Mouse (Mus musculus) liver, adult 2 months (tissue): ENCODE results near the gene Lhfpl2. TPM values are rescaled to one million over a fixed set of nuclear protein-coding genes. Genes with fewer than 3 reads are reported as not detected.

Experiments
- DNase-seq: peaks from one replicate; pipeline ENCODE4 v3.0.0-alpha.2; 2011; ENCODE audit warnings: low read depth, low spot score; ENCODE audit errors: extremely low read depth
- H3K27ac ChIP-seq: fragments of 200-500 bp; replicated peaks from 2 replicates; pipeline ENCODE4 v1.5.1; 2012; ENCODE audit warnings: low read depth, mild to moderate bottlenecking, control low read depth, inconsistent platforms, low read length; ENCODE audit not compliant: insufficient read depth
- H3K27me3 ChIP-seq: fragments of 200-500 bp; 2 replicates; pipeline ENCODE4 v1.6.1; 2012; ENCODE audit warnings: mild to moderate bottlenecking, moderate library complexity, low read length, inconsistent platforms; ENCODE audit not compliant: control insufficient read depth, insufficient read depth
- H3K36me3 ChIP-seq: fragments of 200-500 bp; 2 replicates; pipeline ENCODE4 v1.6.1; 2012; ENCODE audit warnings: low read length, inconsistent platforms; ENCODE audit not compliant: control insufficient read depth, insufficient read depth
- H3K4me1 ChIP-seq: fragments of 200-500 bp; 2 replicates; pipeline ENCODE4 v1.6.1; 2011; ENCODE audit warnings: low read length; ENCODE audit not compliant: control insufficient read depth, insufficient read depth
- H3K4me3 ChIP-seq: fragments of 200-500 bp; 2 replicates; pipeline ENCODE4 v1.5.1; 2011; ENCODE audit warnings: low read depth, mild to moderate bottlenecking, control low read depth, low read length, moderate library complexity; ENCODE audit not compliant: insufficient read depth
- H3K79me2 ChIP-seq: fragments of 200-500 bp; 2 replicates; pipeline ENCODE4 v1.6.1; 2012; ENCODE audit warnings: inconsistent platforms, mild to moderate bottlenecking, low read length, moderate library complexity; ENCODE audit not compliant: control insufficient read depth, insufficient read depth
- H3K9ac ChIP-seq: fragments of 200-500 bp; 2 replicates; pipeline ENCODE4 v1.6.1; 2012; ENCODE audit warnings: low read depth, mild to moderate bottlenecking, control low read depth, inconsistent platforms, low read length
- CTCF ChIP-seq: fragments of 200-500 bp; IDR thresholded peaks from 2 replicates; pipeline ENCODE4 v1.5.1; 2011; ENCODE audit warnings: low read depth, low read length, control low read depth
- POLR2A ChIP-seq: fragments of 200-500 bp; IDR thresholded peaks from 2 replicates; pipeline ENCODE4 v1.6.1; 2011; ENCODE audit warnings: low read length, control low read depth; ENCODE audit not compliant: insufficient read depth; ENCODE audit errors: extremely low read depth
- WGBS: fragments of 180-500 bp; shearing (Covaris S2); methylation state at CpG from one replicate; pipeline ENCODE4 v1.1.7; 2018; 5-methylcytosine and 5-hydroxymethylcytosine counted together
- polyA plus RNA-seq: library from polyadenylated mRNA; depleted of rRNA; stranded (reverse); fragments of >200 nt; gene quantifications from 2 replicates; pipeline ENCODE4 v1.2.3, GENCODE M21; 2012
- total RNA-seq: library from RNA; depleted of rRNA; stranded (reverse); fragments of >200 nt; gene quantifications from 2 replicates; pipeline ENCODE4 v1.2.3, GENCODE M21; 2014

Lhfpl2 gene
- total and polyA plus RNA-seq, 2 experiments: 4.1 to 8.7 TPM

DNA sequence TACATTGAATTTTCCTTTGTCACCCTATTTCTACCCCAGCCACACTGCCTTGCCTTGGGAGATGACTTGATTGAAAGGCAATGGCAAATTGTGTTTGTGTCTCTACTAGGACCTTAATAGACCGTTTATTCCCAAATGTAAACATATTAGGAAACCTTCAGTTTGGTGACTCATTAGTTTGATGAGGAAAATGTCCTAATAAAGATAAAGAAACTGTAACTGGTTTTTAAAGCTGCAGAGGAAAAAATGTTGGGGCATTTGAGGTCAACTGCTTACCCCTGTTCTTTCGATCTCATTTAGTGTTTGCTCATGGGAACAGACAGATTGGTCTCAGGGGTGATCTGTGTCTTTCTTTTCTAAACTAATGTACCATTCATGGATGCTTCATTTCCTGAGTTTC lies 40.1 kb downstream of the Lhfpl2 start:
- peak; percentile 26 for DNase-seq
- WGBS: 13% methylated on average over 2 of the region's 2 CpGs
- H3K27me3 ChIP-seq: no peaks in the 10 kb centered on the region
- no peak overlapping the region for H3K4me3 ChIP-seq
- no peaks in the 10 kb centered on the region for H3K36me3 ChIP-seq
- TF ChIP-seq CTCF (no peak), POLR2A (no peak)
- no peak overlapping the region for H3K9ac ChIP-seq
- no peak overlapping the region for H3K27ac ChIP-seq
- H3K79me2 ChIP-seq: no peaks in the 10 kb centered on the region
- peaks cover 5% of the 10 kb centered on the region; the same call in 1 of the 2 replicates for H3K4me1 ChIP-seq

DNA sequence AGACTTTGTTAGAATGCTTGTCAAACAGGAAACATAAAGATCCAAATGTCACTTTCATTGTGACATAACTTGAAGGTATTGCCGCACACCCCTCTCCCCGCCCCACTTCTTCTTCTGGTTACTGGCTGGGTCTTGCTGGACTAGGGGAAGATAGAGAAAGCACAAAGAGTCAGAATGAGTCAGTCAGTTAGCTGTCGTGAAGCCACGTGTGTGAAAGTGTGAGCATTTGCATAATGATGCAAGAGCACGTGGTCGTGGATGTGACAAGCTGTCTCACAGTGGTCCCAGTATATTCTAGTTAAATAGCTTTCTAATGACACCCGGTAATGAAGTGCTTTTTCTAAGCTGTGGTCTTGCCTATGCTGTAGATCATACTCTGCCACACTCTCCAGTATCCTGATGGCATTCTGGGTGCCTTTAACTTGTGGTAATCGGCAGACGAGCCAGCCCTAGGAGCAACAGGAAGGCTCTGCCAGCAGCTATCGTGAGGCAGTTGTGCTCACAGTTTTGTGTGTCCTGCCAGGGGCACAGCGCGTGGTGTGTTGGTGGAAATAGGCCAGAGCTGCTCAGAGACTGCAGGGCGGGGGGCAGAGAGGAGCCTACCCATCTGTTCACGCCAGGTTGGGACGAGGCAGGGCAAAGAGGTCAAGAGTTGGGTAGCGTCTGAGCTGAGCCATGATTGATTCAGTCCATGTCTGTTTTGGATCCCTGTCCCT lies 40.9 kb downstream of the Lhfpl2 start:
- no peak for DNase-seq
- Histone ChIP-seq H3K27me3 (no peaks in the 10 kb centered on the region), H3K36me3 (no peaks in the 10 kb centered on the region), H3K9ac (no peak overlapping the region), H3K27ac (no peak overlapping the region), H3K4me3 (no peak overlapping the region), H3K79me2 (no peaks in the 10 kb centered on the region), H3K4me1 (peaks cover 5% of the 10 kb centered on the region; the same call in 1 of the 2 replicates)
- TF ChIP-seq CTCF (no peak), POLR2A (no peak)
- WGBS: 63% methylated on average over 16 of the region's 16 CpGs

GRCm38 (mm10) chr13:94099087-94099486 lies 41.5 kb downstream of the Lhfpl2 start:
- Histone ChIP-seq H3K36me3 (no peaks in the 10 kb centered on the region), H3K4me3 (no peak overlapping the region), H3K27me3 (no peaks in the 10 kb centered on the region), H3K79me2 (no peaks in the 10 kb centered on the region), H3K4me1 (peaks cover 5% of the 10 kb centered on the region; the same call in 1 of the 2 replicates), H3K9ac (no peak overlapping the region), H3K27ac (no peak overlapping the region)
- WGBS: 90% methylated on average over 10 of the region's 10 CpGs
- no peak for DNase-seq
- TF ChIP-seq POLR2A (no peak), CTCF (no peak)

DNA sequence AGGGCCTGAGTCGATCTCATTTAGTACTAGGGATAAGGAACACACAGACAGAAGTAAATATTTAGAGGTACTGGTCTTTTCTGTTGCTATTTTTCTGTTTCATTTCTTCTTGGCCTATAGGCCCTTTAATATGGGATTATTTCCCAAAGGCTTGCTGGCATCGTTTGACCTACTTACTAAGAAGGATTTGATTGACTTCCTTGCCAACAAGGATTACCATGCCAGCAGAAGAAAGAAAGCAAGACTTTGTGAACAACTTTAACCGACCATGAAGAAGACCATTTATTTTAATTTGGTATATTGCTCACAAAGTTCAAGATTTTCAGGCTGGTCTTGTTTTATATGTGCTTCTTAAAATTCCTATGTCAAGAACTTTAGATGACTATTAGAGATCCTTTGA lies 42.8 kb downstream of the Lhfpl2 start:
- Histone ChIP-seq H3K4me1 (peaks cover 10% of the 10 kb centered on the region), H3K27me3 (no peaks in the 10 kb centered on the region), H3K36me3 (no peaks in the 10 kb centered on the region), H3K27ac (no peak overlapping the region), H3K79me2 (no peaks in the 10 kb centered on the region), H3K4me3 (no peak overlapping the region), H3K9ac (no peak overlapping the region)
- 93% methylated on average over 3 of the region's 3 CpGs for WGBS
- DNase-seq: no peak
- no peak for TF ChIP-seq POLR2A

- Histone ChIP-seq H3K79me2 (no peaks in the 10 kb centered on the region), H3K4me3 (no peak overlapping the region), H3K27me3 (no peaks in the 10 kb centered on the region), H3K36me3 (no peaks in the 10 kb centered on the region), H3K9ac (no peak overlapping the region), H3K27ac (no peak overlapping the region), H3K4me1 (peaks cover 13% of the 10 kb centered on the region)
- DNase-seq: no peak
- no peak for TF ChIP-seq POLR2A
- TF ChIP-seq CTCF: no peak
- WGBS: 89% methylated on average over 10 of the region's 10 CpGs
Observed at GRCm38 (mm10) chr13:94101020-94101571, 43.5 kb downstream of the Lhfpl2 start.

DNA sequence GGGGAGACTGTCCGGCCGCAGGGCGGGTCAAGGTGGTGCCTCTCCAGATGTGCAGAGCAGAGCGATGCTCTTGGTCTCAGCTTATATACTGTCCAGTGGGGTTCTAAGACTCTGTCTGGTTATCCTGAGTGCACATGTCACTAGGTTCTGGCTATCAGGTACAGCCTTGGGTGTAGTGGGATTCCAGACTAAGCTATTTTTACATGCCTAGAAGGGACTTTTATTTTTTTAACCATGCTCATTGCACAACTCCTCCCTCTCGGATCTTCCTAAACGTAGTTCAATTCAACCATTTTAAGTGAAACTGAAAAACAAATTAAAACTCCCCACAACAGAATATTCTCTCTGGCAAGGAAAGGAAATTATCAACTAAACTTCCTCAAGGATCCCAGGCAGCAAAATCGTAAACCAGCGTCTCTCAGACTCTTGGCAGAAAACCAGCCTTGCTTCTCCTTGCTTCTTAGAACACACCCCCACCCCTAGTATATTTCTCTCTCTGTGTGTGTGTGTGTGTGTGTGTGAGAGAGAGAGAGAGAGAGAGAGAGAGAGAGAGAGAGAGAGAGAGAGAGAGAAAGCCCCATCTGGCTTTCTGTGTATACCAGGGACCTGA lies 47.4 kb downstream of the Lhfpl2 start:
- no peaks in the 10 kb centered on the region for H3K27me3 ChIP-seq
- H3K4me3 ChIP-seq: no peak overlapping the region
- no peaks in the 10 kb centered on the region for H3K36me3 ChIP-seq
- DNase-seq: peak; percentile 28
- TF ChIP-seq POLR2A: no peak
- TF ChIP-seq CTCF: no peak
- H3K27ac ChIP-seq: peak overlapping the region; percentile 49; the same call in 1 of the 2 replicates
- H3K79me2 ChIP-seq: no peaks in the 10 kb centered on the region
- H3K9ac ChIP-seq: no peak overlapping the region
- WGBS: 60% methylated on average over 8 of the region's 8 CpGs
- H3K4me1 ChIP-seq: peaks cover 8% of the 10 kb centered on the region
